Mouse (Mus musculus) spleen, postnatal 36 days (tissue): ENCODE measurements around the gene Ryr2.
"Not testable (repeated sequence)": the region's sequence is repeated elsewhere in the genome, so short reads cannot be mapped to it uniquely, and the experiment has no call there.

ENCODE experiments used
- DNase-seq, 2 experiments: peaks; one replicate each; pipeline ENCODE4 v3.0.0; 2022; ENCODE audit warnings: low spot score in 2 of 2, mixed read lengths in 1 of 2

Ryr2 gene

GRCm38 (mm10) chr13:11880503-11881227 is 226.1 kb downstream of the Ryr2 start:
- no peak for DNase-seq

- DNase-seq = no peak
Measured at GRCm38 (mm10) chr13:11879037-11879436, 227.7 kb downstream of the Ryr2 start.

- no peak for DNase-seq
Measured at GRCm38 (mm10) chr13:11874852-11875251, 231.9 kb downstream of the Ryr2 start.

- no peak for DNase-seq
Measured at GRCm38 (mm10) chr13:11869971-11870370, 236.8 kb downstream of the Ryr2 start.

GRCm38 (mm10) chr13:11869486-11869885 is 237.3 kb downstream of the Ryr2 start:
- no peak for DNase-seq

- DNase-seq = no peak
Measured at GRCm38 (mm10) chr13:11868979-11869378, 237.8 kb downstream of the Ryr2 start.

- no peak for DNase-seq
Measured at GRCm38 (mm10) chr13:11868056-11868455, 238.7 kb downstream of the Ryr2 start.

GRCm38 (mm10) chr13:11865261-11865660 is 241.5 kb downstream of the Ryr2 start:
- DNase-seq = no peak

- DNase-seq = no peak
Measured at GRCm38 (mm10) chr13:11851691-11852090, 255.1 kb downstream of the Ryr2 start.

GRCm38 (mm10) chr13:11843889-11844288 is 262.9 kb downstream of the Ryr2 start:
- DNase-seq = no peak

GRCm38 (mm10) chr13:11837870-11838269 is 268.9 kb downstream of the Ryr2 start:
- DNase-seq = no peak

GRCm38 (mm10) chr13:11837152-11837551 is 269.6 kb downstream of the Ryr2 start:
- no peak for DNase-seq

GRCm38 (mm10) chr13:11836304-11837078 is 270.3 kb downstream of the Ryr2 start:
- DNase-seq = no peak

GRCm38 (mm10) chr13:11831210-11831609 is 275.5 kb downstream of the Ryr2 start:
- no peak for DNase-seq

- DNase-seq = no peak
Measured at GRCm38 (mm10) chr13:11825563-11826226, 281.1 kb downstream of the Ryr2 start.

GRCm38 (mm10) chr13:11818723-11819122 is 288.0 kb downstream of the Ryr2 start:
- no peak for DNase-seq

GRCm38 (mm10) chr13:11809365-11809764 is 297.4 kb downstream of the Ryr2 start:
- DNase-seq = not testable (repeated sequence)

GRCm38 (mm10) chr13:11792536-11792935 is 314.2 kb downstream of the Ryr2 start:
- DNase-seq = no peak

GRCm38 (mm10) chr13:11790536-11790935 is 316.2 kb downstream of the Ryr2 start:
- DNase-seq = no peak

- DNase-seq = no peak
Measured at GRCm38 (mm10) chr13:11782411-11783155, 324.2 kb downstream of the Ryr2 start.

- DNase-seq = no peak
Measured at GRCm38 (mm10) chr13:11781065-11781464, 325.7 kb downstream of the Ryr2 start.

- DNase-seq = no peak
Measured at GRCm38 (mm10) chr13:11777726-11778125, 329.0 kb downstream of the Ryr2 start.
